Mouse (Mus musculus) layer of hippocampus, adult 11-12 months (tissue): ENCODE results near the gene Gm11111.
"Not testable (repeated sequence)": the region's sequence is repeated elsewhere in the genome, so short reads cannot be mapped to it uniquely, and the experiment has no call there.

Experiments used
- DNase-seq: peaks from one replicate; pipeline ENCODE4 v3.0.0; 2022; ENCODE audit warnings: low spot score

Gm11111 gene

GRCm38 (mm10) chr5:98552395-98552794 is at the start of gene Gm11111:
Gene Gm11111, plus strand, starts transcription at chr5:98552695.
- no peak for DNase-seq

GRCm38 (mm10) chr5:98516214-98516613 is 36.3 kb upstream of the Gm11111 start:
- no peak for DNase-seq

GRCm38 (mm10) chr5:98520118-98520517 is 32.4 kb upstream of the Gm11111 start:
- DNase-seq, result no peak

- no peak for DNase-seq
These were observed 30.1 kb upstream of the Gm11111 start for GRCm38 (mm10) chr5:98522270-98522977.

- no peak for DNase-seq
These were observed 29.4 kb upstream of the Gm11111 start for GRCm38 (mm10) chr5:98523050-98523449.

- no peak for DNase-seq
These were observed 28.7 kb upstream of the Gm11111 start for GRCm38 (mm10) chr5:98523783-98524182.

GRCm38 (mm10) chr5:98541333-98541732 is 11.2 kb upstream of the Gm11111 start:
- no peak for DNase-seq

GRCm38 (mm10) chr5:98550285-98550684 is 2.2 kb upstream of the Gm11111 start:
- no peak for DNase-seq

- DNase-seq, result no peak
These were observed 1.6 kb upstream of the Gm11111 start for GRCm38 (mm10) chr5:98550873-98551272.

- DNase-seq, result no peak
These were observed 511 bp downstream of the Gm11111 start for GRCm38 (mm10) chr5:98552811-98553601.

- DNase-seq, result no peak
These were observed 8.8 kb downstream of the Gm11111 start for GRCm38 (mm10) chr5:98561301-98561700.

GRCm38 (mm10) chr5:98562806-98563205 is 10.3 kb downstream of the Gm11111 start:
- no peak for DNase-seq

- DNase-seq, result no peak
These were observed 11.3 kb downstream of the Gm11111 start for GRCm38 (mm10) chr5:98563801-98564200.

- DNase-seq, result no peak
These were observed 14.1 kb downstream of the Gm11111 start for GRCm38 (mm10) chr5:98566461-98567193.

- no peak for DNase-seq
These were observed 16.0 kb downstream of the Gm11111 start for GRCm38 (mm10) chr5:98568481-98568880.

- no peak for DNase-seq
These were observed 16.6 kb downstream of the Gm11111 start for GRCm38 (mm10) chr5:98569029-98569513.

- no peak for DNase-seq
These were observed 19.9 kb downstream of the Gm11111 start for GRCm38 (mm10) chr5:98572392-98572791.

GRCm38 (mm10) chr5:98574711-98575470 is 22.4 kb downstream of the Gm11111 start:
- no peak for DNase-seq

- DNase-seq, result no peak
These were observed 23.0 kb downstream of the Gm11111 start for GRCm38 (mm10) chr5:98575471-98575834.

- not testable (repeated sequence) for DNase-seq
These were observed 24.0 kb downstream of the Gm11111 start for GRCm38 (mm10) chr5:98576538-98576937.

GRCm38 (mm10) chr5:98578398-98578797 is 25.9 kb downstream of the Gm11111 start:
- no peak for DNase-seq

GRCm38 (mm10) chr5:98580811-98581210 is 28.3 kb downstream of the Gm11111 start:
- no peak for DNase-seq
